Mouse (Mus musculus) C3H10T1/2 (cell line): ENCODE measurements around the gene Afmid. TPM values are rescaled to one million over a fixed set of nuclear protein-coding genes. Genes with fewer than 3 reads are reported as not detected.

Experiments used
- polyA plus RNA-seq, 2 experiments: library from polyadenylated mRNA; unstranded; fragments of >200 nt; fragmentation: generic; extraction: Trizol; gene quantifications; one replicate each; pipeline ENCODE4 v1.2.1; 2012; ENCODE audit warnings: missing spikeins in 2 of 2

Afmid gene
- 10 to 100 TPM in 1 of 2 experiments, 1 to 10 TPM in 1; 4.2 to 10.4 TPM for polyA plus RNA-seq

GRCm38 (mm10) chr11:117825333-117826101, at the start of gene Afmid, which contains the start of gene Tk1:
TSS of gene Afmid (plus strand) at chr11:117825924.
TSS of gene Tk1 (minus strand) at chr11:117826092.

DNA sequence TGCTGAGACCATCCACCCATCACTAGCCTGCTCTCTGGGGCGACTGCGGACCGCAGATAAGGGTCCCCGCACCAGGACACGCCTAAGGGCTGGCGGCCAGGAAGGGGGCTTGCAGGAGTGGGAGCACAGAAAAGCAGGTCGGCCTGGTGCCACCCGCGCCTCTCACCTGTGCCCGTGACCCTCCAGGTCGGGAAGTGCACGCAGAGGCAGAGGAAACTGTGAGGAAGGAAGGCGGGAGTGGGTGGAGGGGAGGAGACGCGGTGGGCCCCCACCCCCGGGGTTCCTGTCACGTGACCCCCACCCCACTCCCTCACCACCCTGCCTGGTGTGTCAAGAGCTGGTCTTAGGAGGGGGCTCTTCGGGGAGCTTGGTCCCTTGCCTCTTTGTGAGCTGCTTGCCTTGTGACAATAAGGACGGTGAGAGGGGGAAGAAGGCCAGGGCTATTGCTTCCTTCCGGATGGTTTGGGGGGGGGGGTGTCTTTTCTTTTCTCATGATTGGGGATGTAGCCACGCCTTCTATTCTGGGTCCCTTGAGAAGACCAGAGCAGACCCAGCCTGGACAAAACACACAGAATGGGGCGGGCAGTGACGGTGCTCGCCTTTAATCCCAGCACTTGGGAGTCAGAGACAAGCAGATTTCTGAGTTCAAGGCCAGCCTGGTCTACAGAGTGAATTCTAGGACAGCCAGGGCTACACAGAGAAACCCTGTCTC, 43.6 kb upstream of the Afmid start, which contains the start of the genes Tmc8 and Tmc6:
Gene Tmc8 (plus strand): TSS at position 84 of the 712 bp plus-strand sequence.
Gene Tmc6 (minus strand): TSS at position 206 of the 712 bp plus-strand sequence.

DNA sequence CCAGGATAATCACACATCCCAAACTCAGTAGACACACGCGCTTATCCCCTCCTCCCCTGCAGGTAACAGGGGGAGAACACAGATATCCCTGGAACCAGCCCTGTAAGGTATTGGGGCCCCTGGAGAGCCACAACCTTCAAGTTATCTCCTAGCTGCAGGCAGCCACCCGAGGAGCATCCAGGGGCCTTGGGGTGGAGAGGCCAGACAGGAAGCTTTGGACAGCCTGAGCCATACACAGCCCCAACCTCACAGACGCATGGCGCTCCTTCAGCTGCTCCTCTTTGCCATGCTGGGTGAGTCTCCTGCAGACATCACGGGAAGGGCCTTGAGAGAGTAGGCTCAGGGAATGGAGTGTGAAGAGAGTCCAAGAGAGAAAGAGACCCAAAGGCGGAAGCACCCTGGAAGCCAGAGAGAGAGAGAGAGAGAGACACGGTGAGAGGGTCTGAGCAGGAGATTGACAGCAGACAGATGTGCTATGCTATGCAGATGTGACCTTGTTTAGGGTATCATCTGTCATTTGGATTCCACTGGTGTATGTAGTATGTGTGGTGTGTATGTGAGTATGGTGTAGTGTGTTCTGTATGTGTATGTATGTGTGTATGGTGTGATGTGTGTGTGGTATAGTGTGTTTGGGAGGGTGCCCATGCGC, 28.1 kb upstream of the Afmid start, which contains the start of gene 6030468B19Rik:
Gene 6030468B19Rik (plus strand): TSS at position 150 of the 649 bp plus-strand sequence.

DNA sequence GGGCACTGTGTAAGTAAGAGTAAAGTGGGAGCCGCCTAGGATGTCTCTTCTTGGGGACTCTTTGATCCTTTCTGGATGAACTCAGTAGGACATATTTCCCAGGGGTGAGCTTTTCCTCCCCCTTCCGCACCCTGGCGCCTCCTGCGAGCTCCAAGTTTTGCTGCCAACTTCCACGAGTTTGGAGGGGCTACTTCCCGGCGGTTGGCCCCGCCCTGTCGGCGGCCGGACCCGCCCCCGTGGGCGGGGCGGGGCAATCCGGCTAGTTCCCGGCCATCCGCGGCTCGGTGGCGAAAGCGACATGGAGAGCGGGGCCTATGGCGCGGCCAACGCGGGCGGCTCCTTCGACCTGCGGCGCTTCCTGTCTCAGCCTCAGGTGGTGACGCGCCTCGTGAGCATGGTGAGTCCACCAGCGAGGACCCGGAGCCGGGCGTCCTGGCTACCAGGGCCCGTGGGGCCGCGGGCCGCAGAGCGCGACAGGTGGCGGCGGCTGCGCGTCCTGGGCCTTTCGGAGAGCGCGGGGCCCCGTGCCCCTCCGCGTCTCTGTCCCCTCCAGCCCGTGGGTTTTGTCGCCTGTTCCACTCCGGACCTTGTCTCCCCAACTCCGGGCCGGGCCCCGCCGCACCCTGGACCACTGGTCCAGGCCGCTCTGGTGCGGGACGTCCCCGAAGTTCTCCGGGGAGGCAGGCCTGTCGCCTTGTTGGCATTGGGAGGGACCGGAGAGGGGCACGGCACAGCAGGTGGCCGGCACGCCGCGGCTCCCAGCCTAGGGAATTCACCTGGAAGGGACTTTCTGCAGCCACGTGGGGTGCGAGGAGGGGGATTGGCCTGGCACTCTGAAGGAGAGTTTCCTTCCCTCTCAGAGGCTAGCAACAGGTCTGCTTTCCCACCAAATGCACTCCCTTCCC, 16.1 kb upstream of the Afmid start, which contains the start of the genes Gm20708 and Syngr2:
Gene Gm20708 (plus strand): TSS at position 262 of the 905 bp plus-strand sequence.
Gene Syngr2 (plus strand): TSS at position 262 of the 905 bp plus-strand sequence.

GRCm38 (mm10) chr11:117848985-117849671, 23.4 kb downstream of the Afmid start, which contains the start of gene Birc5:
TSS of gene Birc5 (plus strand) at chr11:117849251.

DNA sequence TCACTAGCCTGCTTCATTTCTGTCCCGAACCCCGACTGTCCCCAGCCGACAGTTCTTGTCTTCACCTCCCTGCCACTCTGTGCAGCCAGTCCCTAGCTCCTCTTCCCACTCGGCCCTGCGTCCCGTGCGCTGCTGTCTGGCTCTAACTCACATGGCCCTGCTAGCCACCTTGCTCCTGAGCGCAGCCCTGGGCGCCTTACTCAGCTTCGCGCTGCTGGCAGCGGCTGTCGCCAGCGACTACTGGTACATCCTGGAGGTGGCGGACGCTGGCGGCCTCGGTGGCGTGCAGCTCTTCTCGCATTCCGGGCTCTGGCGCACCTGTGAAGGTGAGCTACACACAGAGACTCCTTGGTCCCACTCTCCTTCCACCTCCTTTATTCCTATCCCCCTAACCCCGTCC, 34.9 kb downstream of the Afmid start, which contains the start of gene Tmem235:
Gene Tmem235 (plus strand): TSS at position 152 of the 400 bp plus-strand sequence.

DNA sequence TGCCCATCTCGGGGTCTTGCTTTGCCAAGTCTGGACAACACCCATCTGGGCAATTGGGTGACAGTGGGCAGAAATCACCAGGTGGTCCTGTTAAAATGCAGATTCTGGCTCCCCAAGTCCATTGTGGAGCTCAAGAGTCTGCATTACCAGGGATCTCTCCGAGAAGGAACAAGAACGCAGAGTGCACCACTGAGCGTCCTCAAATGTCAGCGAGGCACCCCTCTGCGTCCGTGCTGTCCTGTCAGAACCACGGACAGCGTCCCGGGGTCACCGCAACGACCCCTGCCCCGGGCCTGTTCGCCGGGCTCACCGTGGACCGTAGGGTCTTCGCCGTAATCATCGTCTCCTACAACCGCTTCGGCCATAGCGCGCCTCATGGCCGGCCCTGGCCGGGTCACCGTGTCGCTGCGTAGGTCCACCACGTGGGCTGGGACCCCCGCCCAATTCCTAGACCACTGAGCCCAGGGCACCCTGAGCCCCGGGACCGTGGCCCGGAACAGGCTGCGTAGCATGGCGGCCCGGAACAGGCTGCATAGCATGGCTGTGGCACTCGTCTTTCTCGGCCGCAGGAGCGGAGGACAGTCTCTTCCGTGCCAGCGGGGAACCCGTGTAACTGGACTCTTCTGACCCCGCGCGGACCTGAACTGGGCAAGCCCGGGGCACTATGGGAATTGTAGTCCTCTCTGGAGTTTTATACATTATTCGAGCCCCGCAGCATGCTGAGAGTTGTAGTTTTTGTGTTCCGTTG, 47.3 kb downstream of the Afmid start, which contains the start of gene Tha1:
Gene Tha1 (minus strand): TSS at position 621 of the 748 bp plus-strand sequence.

Other genes starting within 250 kb of the Afmid start
- 10 to 100 TPM in 1 of 2 experiments, 1 to 10 TPM in 1; 1.6 to 15.4 TPM for gene Tnrc6c, start 171.6 kb upstream of the Afmid start, polyA plus RNA-seq
- under 1 TPM; 0.05 to 0.53 TPM for gene Tmc8, start 43.8 kb upstream of the Afmid start, polyA plus RNA-seq
- gene Tmc6, start 43.7 kb upstream of the Afmid start, polyA plus RNA-seq, result 10 to 100 TPM; 34.3 to 53.3 TPM
- gene 6030468B19Rik, start 28.3 kb upstream of the Afmid start, polyA plus RNA-seq, result not detected
- gene Gm20708, start 16.3 kb upstream of the Afmid start, polyA plus RNA-seq, result under 1 TPM; 0.08 to 0.85 TPM
- gene Syngr2, start 16.3 kb upstream of the Afmid start, polyA plus RNA-seq, result 100 to 1,000 TPM in 1 of 2 experiments, 10 to 100 TPM in 1; 85.3 to 136 TPM
- 100 to 1,000 TPM; 130 to 337 TPM for gene Tk1, start 168 bp downstream of the Afmid start, polyA plus RNA-seq
- 100 to 1,000 TPM; 206 to 286 TPM for gene Birc5, start 23.3 kb downstream of the Afmid start, polyA plus RNA-seq
- under 1 TPM; 0.01 to 0.13 TPM for gene Tmem235, start 34.8 kb downstream of the Afmid start, polyA plus RNA-seq
- 1 to 10 TPM in 1 of 2 experiments, under 1 TPM in 1; 0.95 to 6.1 TPM for gene Tha1, start 47.6 kb downstream of the Afmid start, polyA plus RNA-seq
- gene Socs3, start 144.1 kb downstream of the Afmid start, polyA plus RNA-seq, result 10 to 100 TPM; 16.0 to 49.1 TPM
- gene Pgs1, start 160.4 kb downstream of the Afmid start, polyA plus RNA-seq, result 10 to 100 TPM; 54.3 to 64.9 TPM